In genomic region chr9:66657116-66657758, GRCm38 (mm10) we compare ENCODE assay signal across 6 mouse cellular contexts.
"Had no signal": no experiment of that assay in that cellular context is flagged by ENCODE, and none has a peak within 500 bp of the region (broad histone marks: within the 10 kb centered on the region; RNA-seq: fewer than 3 reads in every experiment).

No protein-coding gene starts in this region.

- DNase-seq: kidney, adult 9 months; kidney, postnatal 4 days; liver; liver, embryonic 13.5 days; liver, postnatal 0 days; thymus, postnatal 4 days had no signal
